Mouse (Mus musculus) kidney, adult 9 months (tissue): ENCODE data around the gene Il1b.

Experiments
- DNase-seq: peaks from one replicate; pipeline ENCODE4 v3.0.0; 2022

Il1b gene

DNA sequence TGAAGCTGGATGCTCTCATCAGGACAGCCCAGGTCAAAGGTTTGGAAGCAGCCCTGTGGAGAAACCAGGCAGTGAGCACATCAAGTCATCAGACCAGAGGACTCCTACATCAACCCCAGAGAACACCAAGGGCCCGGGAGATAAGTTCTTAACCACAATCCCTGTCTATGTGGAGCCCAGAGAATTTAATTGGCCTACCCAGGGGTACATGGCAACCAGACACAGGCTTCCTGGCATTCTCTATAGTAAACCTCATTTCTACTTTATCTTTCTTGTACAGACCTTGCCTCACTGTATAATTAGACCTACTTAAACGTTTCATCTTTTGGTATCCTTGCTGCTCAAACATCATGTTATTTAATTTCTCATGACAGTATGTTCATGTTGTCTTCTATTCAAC, 2.8 kb downstream of the Il1b start:
- no peak for DNase-seq

DNA sequence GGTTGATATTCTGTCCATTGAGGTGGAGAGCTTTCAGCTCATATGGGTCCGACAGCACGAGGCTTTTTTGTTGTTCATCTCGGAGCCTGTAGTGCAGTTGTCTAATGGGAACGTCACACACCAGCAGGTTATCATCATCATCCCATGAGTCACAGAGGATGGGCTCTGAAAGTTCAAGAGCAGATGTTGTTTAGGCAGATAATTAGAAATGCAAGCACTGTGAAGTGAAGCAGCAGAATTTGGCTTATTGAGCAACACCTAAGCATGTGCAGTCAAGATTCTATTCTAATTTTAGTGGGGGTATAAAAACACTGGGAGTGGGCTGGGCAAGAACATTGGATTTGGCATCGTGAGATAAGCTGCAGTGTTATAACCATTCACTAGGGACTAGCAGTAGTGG, 3.7 kb downstream of the Il1b start:
- DNase-seq: no peak

DNA sequence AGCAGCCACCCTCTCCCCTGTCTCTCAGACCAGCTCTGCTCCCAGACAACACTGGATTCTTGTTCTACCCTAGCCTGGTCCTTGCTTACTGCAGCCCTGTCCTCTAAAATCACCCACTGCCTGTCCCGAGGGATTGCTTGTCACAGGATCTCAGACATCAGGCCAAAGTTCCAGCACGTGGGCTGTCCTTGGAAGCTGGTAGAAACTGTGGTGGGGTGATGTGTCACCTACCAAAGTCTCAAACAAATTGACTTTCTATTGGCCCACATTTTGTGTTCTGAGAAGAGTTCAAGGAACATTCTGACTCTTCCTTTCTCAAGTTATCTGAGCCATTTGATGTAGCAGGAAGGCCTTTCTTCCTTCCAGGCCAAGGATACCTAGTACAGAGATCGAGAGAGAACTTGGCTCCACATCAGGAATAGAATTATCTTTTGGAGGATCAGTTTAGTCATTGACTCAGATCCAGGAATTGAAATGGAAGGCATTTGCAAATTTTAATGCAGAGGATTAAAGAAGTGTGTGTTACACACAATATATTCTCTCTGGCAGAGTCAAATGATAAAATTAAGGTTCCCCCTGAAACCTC, 9.9 kb downstream of the Il1b start:
- no peak for DNase-seq

DNA sequence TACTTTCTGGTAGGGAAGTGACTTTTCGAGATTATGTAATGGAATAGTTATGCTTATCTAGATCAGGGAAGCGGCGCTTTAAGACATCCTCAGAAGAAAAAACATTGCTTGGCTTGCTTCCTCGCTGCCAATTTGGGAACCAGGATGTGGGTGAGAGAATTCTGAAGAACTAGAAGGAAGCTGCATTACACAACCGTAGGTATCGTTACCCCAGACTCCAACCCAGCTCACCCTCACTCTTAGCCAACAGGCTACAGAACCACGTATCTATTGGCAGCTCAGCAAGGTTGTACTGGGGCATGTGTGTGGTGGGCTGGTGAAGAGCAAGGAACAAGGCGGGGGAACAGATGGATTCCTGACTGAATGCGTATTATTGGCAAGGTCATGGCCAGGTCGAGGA, 10.7 kb downstream of the Il1b start:
- peak; percentile 5 for DNase-seq

DNA sequence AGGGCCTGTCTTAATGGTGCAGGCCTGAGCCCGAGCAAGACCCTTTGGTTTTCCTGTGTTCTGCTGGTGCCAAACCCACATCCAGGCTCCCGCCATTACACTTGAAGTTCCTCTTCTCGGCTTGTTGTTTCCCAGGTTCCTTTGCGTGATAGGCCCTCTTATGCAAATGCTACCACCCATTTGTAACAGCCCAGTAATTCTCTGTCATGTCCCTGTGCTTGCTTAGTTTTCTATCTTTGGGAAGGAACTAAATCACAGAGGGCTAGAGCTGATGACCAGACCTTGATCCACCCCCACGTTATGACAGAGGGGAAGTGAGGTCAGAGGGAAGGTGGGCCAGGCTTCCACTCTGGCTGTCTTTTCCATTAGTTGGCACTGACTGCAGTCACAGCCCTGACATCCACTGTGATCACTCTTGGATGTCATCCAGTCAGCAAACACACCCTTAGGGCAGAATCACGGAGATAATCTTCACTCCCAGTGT, 32.8 kb downstream of the Il1b start:
- peak; percentile 4 for DNase-seq

DNA sequence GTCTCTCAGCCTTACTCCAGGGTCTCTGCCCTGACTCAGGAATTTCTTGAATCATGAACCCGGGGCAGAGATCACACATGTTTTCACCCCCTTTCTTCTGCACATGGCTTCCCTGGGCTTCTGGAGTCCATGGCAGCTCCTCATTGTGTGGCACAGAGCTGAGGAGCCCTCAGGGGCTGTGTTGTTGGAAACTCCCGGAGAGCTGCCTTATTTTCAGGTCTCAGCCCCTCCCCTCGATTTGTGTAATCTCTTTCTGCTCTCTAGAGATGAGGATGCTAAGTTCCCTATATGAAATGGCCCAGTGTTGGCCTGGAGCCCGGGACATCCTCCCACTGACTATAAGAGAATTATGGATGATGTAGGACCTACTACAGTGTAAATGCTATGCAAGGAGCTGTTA, 37.5 kb downstream of the Il1b start:
- DNase-seq: no peak

DNA sequence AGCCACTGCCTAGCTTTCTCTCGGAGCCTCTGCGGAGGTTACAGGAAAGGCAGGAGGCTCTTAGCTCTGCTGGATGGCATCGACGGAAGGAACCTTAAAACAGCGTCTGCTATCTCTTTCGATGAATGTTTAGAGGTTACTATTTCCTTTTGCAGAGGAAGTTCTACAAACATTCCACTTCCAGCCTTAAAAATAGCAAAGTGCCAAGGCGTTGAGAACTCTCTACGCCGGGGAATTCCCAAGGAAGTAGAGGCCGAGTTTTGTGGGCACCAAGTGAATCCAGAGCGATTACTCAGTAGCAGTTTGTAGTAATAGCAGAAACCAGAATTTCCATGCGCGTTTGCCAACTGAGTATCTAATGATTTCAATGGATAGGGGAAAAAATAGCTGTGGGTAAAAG, 40.4 kb downstream of the Il1b start:
- peak; percentile 28 for DNase-seq

DNA sequence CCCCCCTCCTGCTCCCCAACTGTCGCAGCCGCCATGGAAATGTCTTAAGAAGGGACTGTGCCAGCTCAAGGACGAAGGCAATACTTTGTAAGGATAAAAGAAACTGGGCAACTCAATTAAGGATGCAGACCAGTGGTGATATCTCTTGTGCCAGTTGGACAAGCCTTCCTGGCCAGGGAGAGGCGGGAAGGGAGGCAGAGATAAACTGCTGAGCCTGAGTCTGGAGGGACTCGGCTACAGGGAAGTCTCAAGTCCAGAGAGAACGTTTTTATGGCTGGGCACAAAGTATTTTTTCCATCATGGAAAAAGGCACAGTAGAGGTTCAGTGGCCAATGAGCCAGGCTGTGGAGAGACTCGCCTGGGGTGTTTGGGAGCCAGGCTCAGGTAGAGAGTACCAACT, 40.9 kb downstream of the Il1b start:
- DNase-seq: no peak

DNA sequence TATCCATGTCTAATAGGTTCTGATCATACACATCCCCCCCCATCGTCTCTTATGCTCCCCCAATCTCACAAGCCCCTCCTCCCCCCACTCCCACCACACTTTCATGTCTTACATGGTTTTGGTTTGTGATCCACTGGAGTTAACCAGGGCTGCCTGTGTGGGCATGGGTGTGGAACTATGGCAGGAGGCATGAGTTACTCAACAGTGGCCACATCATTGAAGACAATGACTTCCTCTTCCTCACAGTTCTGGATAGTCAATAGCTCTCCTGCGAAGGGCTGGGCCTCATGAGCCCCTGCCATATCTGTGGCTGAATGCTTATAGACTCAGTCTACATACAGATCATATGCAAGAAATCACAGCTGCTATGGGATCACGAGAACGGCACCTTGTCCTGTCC, 42.7 kb downstream of the Il1b start:
- no peak for DNase-seq

DNA sequence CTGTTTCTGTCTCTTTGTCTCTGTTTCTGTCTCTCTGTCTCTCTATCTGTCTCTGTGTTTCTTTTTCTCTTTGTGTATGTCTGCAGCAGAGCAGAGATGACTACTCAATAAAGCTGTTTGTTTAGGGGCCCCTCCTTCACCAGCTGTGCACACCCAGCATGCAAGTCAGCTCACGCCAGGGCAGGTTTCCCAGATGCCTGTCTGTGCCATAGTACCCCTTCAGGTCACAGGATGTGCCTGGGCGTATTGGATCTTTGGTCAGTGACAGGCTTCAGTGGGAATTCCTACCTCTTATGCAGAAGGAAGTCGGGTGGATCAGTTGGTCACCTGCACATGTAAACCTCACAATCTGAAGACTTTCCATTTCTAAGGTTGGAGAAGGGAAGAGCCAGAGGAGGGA, 46.7 kb downstream of the Il1b start:
- DNase-seq: no peak

DNA sequence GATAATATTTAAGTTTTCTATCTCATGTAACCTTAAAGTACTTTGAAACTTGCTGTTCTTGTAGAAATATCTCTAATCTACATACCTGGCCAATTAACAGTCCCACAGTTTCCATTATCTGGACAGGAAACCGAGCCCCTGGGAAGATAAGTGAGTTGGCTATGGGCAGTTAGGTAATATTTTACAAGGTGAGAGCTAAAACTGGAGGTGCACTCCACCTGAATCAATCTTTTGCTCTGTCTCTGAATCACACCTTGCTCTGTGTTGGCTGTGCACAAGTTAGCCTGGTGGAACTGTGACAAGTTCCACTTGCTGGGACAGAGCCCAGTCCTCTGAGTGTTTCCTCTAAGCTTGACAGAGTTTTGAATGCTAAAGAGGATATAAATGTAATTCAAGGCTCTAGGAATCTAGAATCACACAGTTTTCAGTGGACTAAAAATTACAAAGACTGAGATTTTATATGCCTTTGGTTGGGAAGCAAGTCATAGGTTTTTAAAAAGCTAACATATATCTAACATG, 48.8 kb downstream of the Il1b start:
- DNase-seq: no peak

DNA sequence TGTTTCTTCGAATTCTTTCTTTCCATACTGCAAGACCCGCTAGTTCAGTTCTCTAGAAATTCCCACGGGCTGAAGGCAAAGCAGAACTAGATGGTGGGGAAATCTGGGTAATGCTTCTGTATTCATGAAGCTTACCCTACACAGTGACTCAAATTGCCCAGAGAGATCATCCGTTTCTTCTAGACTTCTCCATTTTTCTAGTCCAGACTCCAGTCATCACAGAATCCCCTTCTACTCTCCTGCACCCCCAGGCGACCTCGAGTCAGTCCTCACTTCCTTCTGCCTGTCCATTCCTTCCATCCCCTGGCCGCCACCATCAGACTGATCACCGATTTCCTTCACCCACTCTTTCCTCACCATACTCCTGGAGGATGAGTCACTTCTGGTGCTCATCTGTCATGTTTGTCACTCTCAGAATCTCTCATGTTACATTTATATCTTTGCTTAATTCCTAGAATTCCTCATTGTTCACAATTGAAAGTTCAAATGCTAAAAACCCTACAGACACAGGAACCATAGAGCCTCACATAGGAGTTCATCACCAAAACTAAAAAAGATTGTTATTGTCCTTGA, 50.8 kb downstream of the Il1b start:
- no peak for DNase-seq

DNA sequence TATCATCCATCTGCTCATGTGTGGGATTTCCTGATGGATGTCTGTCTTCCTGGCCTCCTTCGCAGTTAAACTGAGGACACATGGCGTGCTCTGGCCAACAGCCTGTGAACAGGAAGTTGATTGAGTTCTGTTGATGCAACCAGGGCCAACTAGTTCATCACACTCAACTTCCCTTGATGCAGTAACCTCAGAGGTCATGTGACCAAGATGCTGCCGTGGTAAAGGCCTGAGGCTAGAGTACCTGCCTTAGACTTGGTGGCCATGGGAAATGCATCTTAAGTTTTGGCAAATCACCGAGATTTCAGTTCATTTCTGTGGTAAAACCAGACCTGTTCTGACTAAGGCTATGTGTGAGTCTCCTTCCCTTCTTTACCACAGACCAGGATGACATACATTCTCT, 55.1 kb downstream of the Il1b start:
- DNase-seq: no peak

DNA sequence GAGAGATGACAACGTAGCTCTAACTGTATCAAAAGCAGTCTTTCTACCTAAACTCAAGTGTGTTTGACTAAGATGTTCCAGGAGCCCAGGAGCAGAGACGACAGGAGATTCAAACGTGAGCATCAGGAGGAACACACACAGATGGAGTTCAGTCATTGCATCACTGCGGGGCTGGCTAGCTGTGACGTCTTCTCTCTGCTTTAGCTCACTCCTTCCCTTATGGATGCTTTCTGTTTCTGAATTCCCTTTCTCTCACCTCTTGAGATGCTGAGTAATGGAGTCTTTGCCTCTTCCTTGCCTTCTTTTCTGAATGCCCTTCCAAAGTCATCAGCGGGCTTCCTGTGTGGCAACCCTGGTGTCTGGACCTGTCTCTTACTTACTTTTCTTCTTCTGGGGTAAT, 56.1 kb downstream of the Il1b start:
- no peak for DNase-seq
